Mouse (Mus musculus) left cerebral cortex, postnatal 10 days (tissue): ENCODE measurements around the gene Rasgrp4. TPM values are rescaled to one million over a fixed set of nuclear protein-coding genes. Genes with fewer than 3 reads are reported as not detected.
"Not testable (repeated sequence)": the region's sequence is repeated elsewhere in the genome, so short reads cannot be mapped to it uniquely, and the experiment has no call there.

ENCODE experiments used
- DNase-seq, 2 experiments: peaks; one replicate each; pipeline ENCODE4 v3.0.0; 2021 to 2022; ENCODE audit warnings: low spot score in 2 of 2, mixed read lengths in 1 of 2; ENCODE audit errors: extremely low spot score in 1 of 2
- intact Hi-C: fragments of 180-260 bp; cut with DNase I; formaldehyde crosslinking; loops from one replicate; pipeline ENCODE4 v1.15.1; 2025
- total RNA-seq, 2 experiments: library from RNA; stranded (reverse); gene quantifications; 2 replicates each; pipeline ENCODE4 v1.2.3; 2021

The Rasgrp4 gene
- 1 to 10 TPM; 1.8 to 2.1 TPM for total RNA-seq

DNA sequence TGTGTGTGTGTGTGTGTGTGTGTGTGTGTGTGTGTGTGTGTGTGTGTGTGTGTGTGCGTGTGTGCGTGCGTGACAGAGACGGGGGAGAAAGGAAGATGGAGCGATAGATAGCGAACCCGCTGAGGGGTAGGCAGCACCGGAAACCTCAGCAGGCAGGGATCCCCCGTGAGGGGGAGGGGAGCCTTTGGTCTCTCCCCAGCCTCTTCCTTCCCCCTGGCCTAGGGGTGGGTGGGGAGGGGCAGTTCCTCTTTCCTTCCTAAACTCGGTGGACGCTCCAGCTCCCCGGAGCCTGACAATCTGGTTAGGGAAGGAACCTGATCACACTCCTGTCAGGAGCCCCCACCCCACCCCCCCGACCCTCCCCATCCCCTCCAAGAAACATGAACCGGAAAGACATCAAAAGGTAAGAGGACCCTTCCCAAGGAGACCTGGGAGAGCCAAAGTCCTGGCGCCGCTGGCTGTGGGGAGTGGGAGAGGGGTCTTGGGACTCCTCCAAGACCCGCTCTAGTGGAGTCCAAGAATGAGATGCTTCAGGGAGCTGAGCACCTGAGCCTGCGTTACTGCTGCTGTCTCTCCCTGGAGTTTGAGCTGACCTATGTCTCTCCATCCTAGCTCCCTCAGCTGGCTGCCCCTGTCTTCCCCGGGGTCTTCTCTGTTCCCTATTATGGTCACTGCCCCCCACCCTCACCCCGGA is at the start of gene Rasgrp4:
Gene Rasgrp4 (plus strand): TSS at position 159 of the 694 bp plus-strand sequence.
- intact Hi-C loops, result no loop called here

GRCm38 (mm10) chr7:29085981-29086380 is 48.7 kb upstream of the Rasgrp4 start:
- intact Hi-C loops, result no loop called here
- DNase-seq, result no peak

More for the DNA sequence above, at the start of gene Rasgrp4:
- DNase-seq, result peak in 1 of 2 experiments; percentile 70

- intact Hi-C loops, result no loop called here
- no peak for DNase-seq
Observed at GRCm38 (mm10) chr7:29086902-29087301, 47.7 kb upstream of the Rasgrp4 start.

DNA sequence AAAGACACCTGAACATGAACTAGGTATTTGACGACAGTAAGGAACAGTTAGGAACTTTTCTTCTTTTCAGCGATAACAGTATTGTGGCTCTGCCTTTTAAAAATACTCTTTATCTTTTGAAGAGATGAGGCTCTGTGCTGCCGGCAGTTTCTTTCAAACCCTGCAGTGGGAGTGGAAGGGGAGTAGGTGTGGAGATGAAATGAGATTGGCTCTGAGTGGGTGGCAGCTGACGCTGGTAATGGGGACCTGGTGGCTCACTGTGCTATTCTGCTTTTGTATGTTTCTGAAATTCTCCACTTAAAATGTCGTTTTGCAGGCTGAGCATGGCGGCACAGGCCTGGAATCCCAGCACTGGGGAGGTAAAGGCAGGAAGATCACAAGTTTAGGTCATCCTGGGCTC is 45.8 kb upstream of the Rasgrp4 start:
- DNase-seq, result no peak
- intact Hi-C loops, result no loop called here

DNA sequence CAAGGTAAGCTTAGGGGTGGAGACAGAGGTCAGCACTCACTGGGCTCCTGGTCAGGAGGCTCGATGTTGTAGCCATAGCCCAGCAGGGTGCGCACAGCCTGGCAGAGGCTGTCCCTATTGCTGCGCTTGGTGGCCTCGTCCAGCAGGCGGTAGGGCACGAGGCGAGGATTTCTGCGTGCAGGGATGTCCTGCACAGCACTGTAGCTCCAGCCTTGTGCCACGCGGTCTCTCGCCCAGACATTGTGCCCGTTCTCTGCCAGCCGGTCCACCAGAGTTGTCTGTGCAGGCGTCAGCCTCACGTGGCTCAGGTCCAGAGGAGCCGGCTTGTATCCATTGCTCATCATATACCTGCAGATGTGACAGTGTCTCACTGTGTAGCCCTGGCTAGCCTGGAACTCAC is 37.5 kb upstream of the Rasgrp4 start:
- DNase-seq, result no peak
- intact Hi-C loops, result no loop called here

DNA sequence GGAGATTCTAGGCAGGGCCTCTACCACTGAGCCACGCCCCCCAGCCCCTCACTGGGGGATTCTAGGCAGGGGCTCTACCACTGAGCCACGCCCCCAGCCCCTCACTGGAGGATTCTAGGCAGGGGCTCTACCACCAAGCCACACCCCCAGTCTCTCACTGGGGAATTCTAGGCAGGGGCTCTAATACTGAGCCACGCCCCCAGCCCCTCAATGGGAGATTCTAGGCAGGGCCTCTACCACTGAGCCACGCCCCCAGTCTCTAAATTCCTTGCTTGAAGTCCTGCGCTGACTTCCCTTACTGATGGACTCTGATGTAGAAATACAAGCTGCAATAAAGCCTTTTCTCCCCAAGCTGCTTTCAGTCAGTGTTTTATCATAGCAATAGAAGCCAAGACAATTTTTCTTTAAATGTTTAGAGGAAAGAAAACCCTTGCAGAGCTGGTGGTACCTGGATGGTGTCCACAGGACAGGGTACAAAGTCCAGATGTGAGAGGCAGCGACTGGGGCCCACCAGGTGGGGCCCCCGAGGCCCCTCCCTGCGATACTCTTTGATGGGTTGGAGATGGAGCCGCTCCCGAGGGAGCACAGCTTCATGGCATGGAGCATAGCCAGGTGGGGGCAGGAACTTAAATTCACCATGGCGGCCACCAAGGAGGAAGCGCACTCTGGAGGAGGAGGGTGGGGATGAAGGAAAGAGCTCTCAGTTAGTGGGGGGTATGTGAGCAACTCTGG is 33.2 kb upstream of the Rasgrp4 start:
- intact Hi-C loops, result no loop called here

DNA sequence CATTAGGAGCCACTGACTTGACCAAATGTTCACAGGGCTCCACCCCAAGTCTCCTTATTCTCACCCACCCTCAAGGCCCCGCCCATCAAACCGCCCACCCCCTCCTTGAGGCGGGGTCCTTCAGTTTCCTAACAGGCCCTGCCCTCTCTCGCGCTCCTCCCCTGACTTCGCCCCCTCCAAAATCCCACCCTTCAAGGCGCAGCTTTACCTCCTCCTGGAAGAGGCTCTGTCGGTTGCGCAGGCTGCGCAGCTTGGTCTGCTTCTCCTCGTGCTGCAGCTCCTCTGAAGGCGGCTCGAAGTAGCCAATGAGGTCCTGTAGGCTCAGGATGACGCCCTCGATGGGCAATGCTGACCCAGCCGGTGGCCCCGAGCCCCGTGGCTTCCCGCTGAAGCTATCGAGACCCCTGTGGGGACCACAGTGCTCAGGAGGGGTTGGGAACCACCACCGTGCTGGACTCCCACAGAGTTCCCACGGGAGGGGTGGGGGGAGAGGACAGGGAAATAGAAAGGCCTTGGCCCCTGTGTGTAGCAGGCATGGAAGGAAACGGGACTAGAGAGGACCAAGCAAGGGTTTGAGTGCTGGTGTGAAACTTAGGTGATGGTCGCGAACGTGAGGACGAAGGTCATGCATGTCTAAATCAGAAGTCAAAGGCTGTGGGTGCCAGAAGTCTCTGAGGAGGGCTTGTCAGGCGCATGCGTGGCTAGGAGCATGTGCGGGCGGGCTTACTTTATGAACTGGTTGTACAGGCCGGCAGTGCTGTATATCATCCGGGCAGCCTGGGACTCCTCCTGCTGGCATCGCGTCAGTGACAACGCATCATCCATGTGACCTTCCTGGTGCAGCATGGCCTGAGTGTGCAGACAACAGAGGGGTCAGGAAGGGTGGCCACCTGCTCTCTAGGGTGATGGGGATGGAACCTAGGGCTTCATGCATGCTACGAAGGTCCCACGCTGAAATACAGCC is 25.4 kb upstream of the Rasgrp4 start:
- intact Hi-C loops, result no loop called here
- DNase-seq, result peak; percentile 17 to 74

More for the DNA sequence above, 33.2 kb upstream of the Rasgrp4 start:
- no peak for DNase-seq

- no peak for DNase-seq
- intact Hi-C loops, result no loop called here
Observed at GRCm38 (mm10) chr7:29118142-29118851, 16.4 kb upstream of the Rasgrp4 start.

DNA sequence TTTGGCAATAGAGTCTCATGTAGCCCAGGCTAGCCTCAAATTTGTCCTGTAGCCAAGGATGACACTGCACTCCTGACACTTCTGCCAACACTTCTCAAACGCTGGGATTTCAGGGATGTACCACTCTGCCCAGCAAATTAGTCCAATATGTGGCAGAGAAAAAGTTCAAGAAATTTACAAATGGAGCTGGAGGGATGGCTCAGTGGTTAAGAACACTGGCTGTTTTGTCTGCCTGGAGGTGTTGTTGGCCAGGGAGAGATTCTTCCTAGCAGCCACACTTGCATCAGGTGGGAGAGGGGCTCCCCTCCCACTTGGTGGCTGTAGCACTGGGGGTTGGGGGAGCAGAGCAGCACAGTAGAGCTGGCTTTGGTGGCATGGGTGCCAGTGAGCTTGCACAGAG is 15.1 kb upstream of the Rasgrp4 start:
- intact Hi-C loops, result no loop called here
- DNase-seq, result no peak

DNA sequence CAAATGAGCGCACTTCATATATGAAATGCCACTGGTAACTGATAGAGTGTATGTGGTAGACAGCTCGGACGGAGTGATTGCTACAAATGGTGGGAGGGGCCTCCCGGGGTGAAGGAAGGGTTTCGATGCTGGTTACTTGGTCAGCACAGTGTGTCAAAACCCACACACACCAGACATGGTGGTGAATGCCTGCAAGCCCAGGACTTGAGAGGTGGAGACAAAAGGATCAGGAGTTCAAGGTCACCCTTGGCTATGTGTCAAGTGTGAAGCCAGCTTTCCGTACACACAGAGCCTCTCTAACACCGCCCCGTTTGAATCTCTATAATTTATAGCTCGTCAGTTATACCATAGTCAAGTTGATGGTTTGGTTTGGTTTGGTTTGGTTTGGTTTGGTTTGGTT is 11.8 kb upstream of the Rasgrp4 start:
- intact Hi-C loops, result no loop called here
- no peak for DNase-seq

GRCm38 (mm10) chr7:29123531-29124358 is 10.9 kb upstream of the Rasgrp4 start:
- intact Hi-C loops, result no loop called here

GRCm38 (mm10) chr7:29124970-29125369 is 9.7 kb upstream of the Rasgrp4 start, which contains the start of gene Ryr1:
TSS of gene Ryr1 (minus strand) at chr7:29125179.
- DNase-seq, result peak in 1 of 2 experiments; percentile 68
- intact Hi-C loops, result no loop called here

More at GRCm38 (mm10) chr7:29123531-29124358, 10.9 kb upstream of the Rasgrp4 start:
- no peak for DNase-seq

DNA sequence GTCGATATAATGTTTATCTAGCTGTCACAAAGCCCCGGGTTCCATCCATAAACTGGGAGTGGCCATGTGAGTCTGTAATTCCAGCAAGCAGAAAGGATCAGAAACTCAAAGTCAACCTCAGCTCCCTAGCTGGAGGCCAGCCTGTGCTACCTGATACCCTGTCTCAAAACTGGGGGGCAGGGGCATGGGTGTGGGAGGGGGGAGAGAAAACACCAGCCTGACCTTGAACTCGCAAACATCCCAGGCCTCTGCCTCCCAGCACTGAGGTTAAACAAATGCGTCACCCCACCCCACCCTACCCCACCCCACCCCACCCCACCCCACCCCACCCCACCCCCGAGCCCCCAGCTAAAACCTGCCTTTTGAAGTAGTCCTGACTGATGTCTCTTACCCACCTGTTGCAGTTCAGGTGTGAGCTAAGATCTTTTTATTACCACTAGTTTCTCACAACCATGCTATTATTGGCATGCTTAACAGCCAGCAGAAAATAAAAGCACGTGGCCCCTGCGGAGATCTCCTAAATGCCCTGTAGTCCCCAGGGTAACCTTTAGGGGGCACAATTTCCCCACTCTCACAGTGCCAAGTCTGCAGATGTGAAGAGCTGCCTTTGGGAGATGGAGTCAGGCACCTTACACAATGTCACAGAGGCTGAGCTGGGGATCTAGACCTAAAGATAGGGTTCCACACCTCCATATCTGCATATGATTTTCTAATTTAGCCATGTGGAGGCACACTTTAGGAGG is 8.3 kb upstream of the Rasgrp4 start:
- intact Hi-C loops, result no loop called here

DNA sequence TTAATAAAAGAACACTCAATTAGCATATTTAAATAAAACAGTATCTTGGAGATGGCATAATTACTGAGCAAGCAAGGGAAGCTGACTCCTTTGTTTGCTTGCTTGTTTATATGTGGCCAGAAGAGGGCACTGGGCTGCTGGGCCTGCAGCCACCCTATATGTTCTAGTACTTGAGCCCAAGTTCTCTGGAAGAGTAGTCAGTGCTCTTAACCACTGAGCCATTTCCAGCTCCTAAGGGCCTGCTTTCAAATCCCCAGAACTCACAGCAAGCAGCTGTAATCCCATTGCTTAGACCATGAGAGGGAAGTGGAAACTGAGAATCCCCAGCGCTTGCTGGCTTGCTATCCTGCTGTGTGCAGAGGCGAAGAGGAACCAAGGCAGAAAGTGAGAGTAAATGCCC is 5.9 kb upstream of the Rasgrp4 start:
- DNase-seq, result peak in 1 of 2 experiments; percentile 18
- intact Hi-C loops, result no loop called here

More for the DNA sequence above, 8.3 kb upstream of the Rasgrp4 start:
- peak in 1 of 2 experiments; percentile 48 for DNase-seq

DNA sequence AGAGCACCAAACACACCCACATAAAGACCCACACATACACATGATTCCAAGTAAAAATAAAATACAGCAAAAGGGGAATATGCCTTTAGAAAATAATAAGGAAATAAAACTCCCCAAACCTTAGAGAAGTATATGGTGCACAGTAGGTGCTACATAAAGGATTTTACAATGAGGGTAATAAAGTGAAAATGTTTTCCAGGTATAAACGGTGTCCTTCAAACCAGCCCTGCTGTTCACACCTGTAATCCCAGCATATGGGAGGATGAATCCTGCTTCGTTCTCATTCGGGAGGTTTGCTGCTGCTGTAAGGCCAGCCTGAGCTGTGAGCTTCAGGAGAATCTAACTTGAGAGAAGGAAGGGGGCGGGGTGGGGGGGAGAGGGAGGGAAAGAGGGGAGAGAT is 421 bp upstream of the Rasgrp4 start:
- intact Hi-C loops, result no loop called here
- DNase-seq, result no peak

DNA sequence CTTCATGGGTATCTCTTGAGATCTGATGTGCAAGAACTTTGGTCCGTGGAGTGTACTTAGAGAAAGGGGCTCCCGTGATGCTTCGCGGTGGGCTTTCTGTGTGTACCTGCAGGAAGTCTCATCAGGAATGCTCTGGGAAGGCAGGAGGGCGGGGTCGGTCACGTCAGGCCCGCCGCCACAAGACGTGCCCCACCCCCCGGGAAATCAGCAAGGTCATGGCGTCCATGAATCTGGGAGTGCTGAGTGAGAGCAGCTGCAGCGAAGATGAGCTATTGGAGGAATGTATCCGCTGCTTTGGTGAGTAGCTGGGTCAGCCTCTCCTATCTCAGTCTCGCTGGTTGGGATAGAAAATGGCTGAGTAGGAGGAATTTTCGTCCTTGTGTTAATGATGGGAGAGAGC is 2.8 kb downstream of the Rasgrp4 start:
- intact Hi-C loops, result no loop called here
- peak in 1 of 2 experiments; percentile 22 for DNase-seq

- DNase-seq, intact Hi-C loops: not testable (repeated sequence)
Observed at GRCm38 (mm10) chr7:29139237-29139636, 4.6 kb downstream of the Rasgrp4 start.
